Comparison of ENCODE assay signal across 9 mouse cellular contexts in the genomic region with DNA sequence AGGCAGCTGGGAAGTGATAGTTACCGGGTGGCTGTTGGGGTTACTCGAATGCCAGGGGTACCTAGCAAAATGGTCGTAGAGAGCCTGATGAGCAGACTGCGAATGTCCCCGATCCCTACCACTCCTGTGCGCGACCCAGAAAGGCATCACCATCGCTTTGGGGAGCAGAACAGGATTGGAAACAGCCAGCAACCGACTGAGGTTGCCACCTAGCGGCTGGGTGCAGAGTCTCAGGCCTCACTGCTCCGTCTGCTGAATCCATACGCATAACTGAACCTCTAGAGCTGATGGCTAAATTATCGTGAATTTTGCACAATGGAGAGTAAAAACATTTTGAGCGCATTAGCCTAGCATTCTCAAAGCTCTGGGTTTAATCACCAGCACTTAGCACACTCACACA. TPM values are rescaled to one million over a fixed set of nuclear protein-coding genes. Genes with fewer than 3 reads are reported as not detected.
DNase-seq lines count a peak whose midpoint lies in the region; ATAC-seq and TF ChIP-seq lines count a peak whose summit lies in the region.
"Had no signal": no experiment of that assay in that cellular context is flagged by ENCODE, and none has a peak within 500 bp of the region (broad histone marks: within the 10 kb centered on the region; RNA-seq: fewer than 3 reads in every experiment).

No protein-coding gene starts in this region.

- no peaks in the 10 kb centered on the region for H3K4me1 ChIP-seq in midbrain, embryonic 14.5 days (ENCODE audit: control insufficient read depth, insufficient read depth, low read length)
- no peaks in the 10 kb centered on the region for H3K4me1 ChIP-seq in midbrain, embryonic 16.5 days (ENCODE audit: control insufficient read depth, insufficient read depth, low read length)
- H3K4me1 ChIP-seq in embryonic fibroblast, embryonic 13.5 days (ENCODE audit: control insufficient read depth, insufficient read depth, low read length): peaks cover 6% of the 10 kb centered on the region
- H3K4me1 ChIP-seq in olfactory bulb, adult 2 months (ENCODE audit: control insufficient read depth, insufficient read depth, low read length): no peaks in the 10 kb centered on the region
- H3K4me1 ChIP-seq in hindbrain, embryonic 12.5 days: no peaks in the 10 kb centered on the region

- no peak for TF ChIP-seq POLR2A in embryonic fibroblast, embryonic 13.5 days (IDR thresholded peaks at IDR 0.05; ENCODE audit: low read depth, low read length)
- no peak for TF ChIP-seq POLR2A in olfactory bulb, adult 2 months (IDR thresholded peaks at IDR 0.05; ENCODE audit: insufficient read depth, low read depth, low read length)

- H3K9ac ChIP-seq in midbrain, embryonic 14.5 days (replicated peaks; ENCODE audit: low read length): no peak overlapping the region
- H3K9ac ChIP-seq in midbrain, embryonic 16.5 days (ENCODE audit: low read depth, low read length): no peak overlapping the region
- no peak overlapping the region for H3K9ac ChIP-seq in hindbrain, embryonic 12.5 days

- TF ChIP-seq CTCF in embryonic fibroblast, embryonic 13.5 days (IDR thresholded peaks at IDR 0.05; ENCODE audit: borderline replicate concordance, insufficient read depth, low read length): peak; percentile 39; the same call in 1 of the 2 replicates
- TF ChIP-seq CTCF in olfactory bulb, adult 2 months (IDR thresholded peaks at IDR 0.05; ENCODE audit: insufficient read depth, low read depth, low read length): peak; percentile 62; the same call in 1 of the 2 replicates

- WGBS in midbrain, embryonic 14.5 days: 29% methylated on average over 14 of the region's 14 CpGs
- 23% methylated on average over 14 of the region's 14 CpGs for WGBS in midbrain, embryonic 16.5 days
- 25% methylated on average over 14 of the region's 14 CpGs for WGBS in olfactory bulb, adult 2 months
- WGBS in hindbrain, embryonic 12.5 days: 29% methylated on average over 14 of the region's 14 CpGs

- no peaks in the 10 kb centered on the region for H3K36me3 ChIP-seq in midbrain, embryonic 14.5 days (ENCODE audit: control insufficient read depth, insufficient read depth, low read length)
- no peaks in the 10 kb centered on the region for H3K36me3 ChIP-seq in midbrain, embryonic 16.5 days (ENCODE audit: control insufficient read depth, insufficient read depth, low read length)
- no peaks in the 10 kb centered on the region for H3K36me3 ChIP-seq in hindbrain, embryonic 12.5 days

- H3K9me3 ChIP-seq in midbrain, embryonic 14.5 days (ENCODE audit: control insufficient read depth, low read length): no peaks in the 10 kb centered on the region
- no peaks in the 10 kb centered on the region for H3K9me3 ChIP-seq in midbrain, embryonic 16.5 days (replicated peaks; ENCODE audit: control insufficient read depth, low read length, poor library complexity, severe bottlenecking)
- H3K9me3 ChIP-seq in hindbrain, embryonic 12.5 days (replicated peaks): no peaks in the 10 kb centered on the region

- H3K4me3 ChIP-seq in midbrain, embryonic 14.5 days (replicated peaks; ENCODE audit: low read depth, low read length): no peak overlapping the region
- H3K4me3 ChIP-seq in midbrain, embryonic 16.5 days (ENCODE audit: low read depth, low read length): no peak overlapping the region
- H3K4me3 ChIP-seq in embryonic fibroblast, embryonic 13.5 days (ENCODE audit: insufficient read depth, low read length): no peak overlapping the region
- H3K4me3 ChIP-seq in olfactory bulb, adult 2 months (ENCODE audit: insufficient read depth, low read depth, low read length): no peak overlapping the region
- H3K4me3 ChIP-seq in hindbrain, embryonic 12.5 days: no peak overlapping the region

- no peak for ATAC-seq in cerebellum, adult (ENCODE audit: insufficient number of reproducible peaks, low FRiP score, low TSS enrichment)
- no peak for ATAC-seq in midbrain, embryonic 14.5 days (ENCODE audit: low FRiP score, low TSS enrichment)
- no peak for ATAC-seq in midbrain, embryonic 16.5 days
- ATAC-seq in hindbrain, embryonic 12.5 days (ENCODE audit: low FRiP score): no peak

- peak; percentile 41 to 43 for DNase-seq in cerebellum, postnatal 10 days
- peak; percentile 16 for DNase-seq in midbrain, embryonic 14.5 days
- DNase-seq in layer of hippocampus, postnatal 10 days (ENCODE audit: low spot score in 2 of 2): no peak

- no peak overlapping the region for H3K27ac ChIP-seq in midbrain, embryonic 14.5 days (replicated peaks; ENCODE audit: low read depth, low read length)
- H3K27ac ChIP-seq in midbrain, embryonic 16.5 days (ENCODE audit: low read length): no peak overlapping the region
- no peak overlapping the region for H3K27ac ChIP-seq in embryonic fibroblast, embryonic 13.5 days (ENCODE audit: insufficient read depth, low read length)
- H3K27ac ChIP-seq in olfactory bulb, adult 2 months (ENCODE audit: insufficient read depth, low read depth, low read length): no peak overlapping the region
- H3K27ac ChIP-seq in hindbrain, embryonic 12.5 days: no peak overlapping the region

- H3K27me3 ChIP-seq in midbrain, embryonic 14.5 days (ENCODE audit: control insufficient read depth, insufficient read depth, low read length): no peaks in the 10 kb centered on the region
- no peaks in the 10 kb centered on the region for H3K27me3 ChIP-seq in midbrain, embryonic 16.5 days (ENCODE audit: control insufficient read depth, insufficient read depth, low read depth, low read length)
- no peaks in the 10 kb centered on the region for H3K27me3 ChIP-seq in hindbrain, embryonic 12.5 days

- H3K4me2 ChIP-seq in midbrain, embryonic 14.5 days (ENCODE audit: low read length): no peak overlapping the region
- no peak overlapping the region for H3K4me2 ChIP-seq in midbrain, embryonic 16.5 days (ENCODE audit: low read length)
- no peak overlapping the region for H3K4me2 ChIP-seq in hindbrain, embryonic 12.5 days (replicated peaks)

RNA-seq across cellular contexts. Expression of a gene that starts 17.8 kb away (rescaled TPM):
- not detected in 2 replicates for polyA plus RNA-seq in midbrain, embryonic 14.5 days (2014; fragmentation: Nextera tagmentation; extraction: Ambion mirVana)
- not detected in 2 replicates for polyA plus RNA-seq in midbrain, embryonic 16.5 days (2015; fragmentation: Nextera tagmentation; extraction: Ambion mirVana)
- polyA plus RNA-seq in embryonic fibroblast, embryonic 13.5 days (2011; ENCODE audit: insufficient read length, low read depth, missing spikeins): 0.62 TPM in 1 of 2 replicates, not detected in the other
- polyA plus RNA-seq in olfactory bulb, adult 2 months (2012; ENCODE audit: insufficient read depth, insufficient read length, low replicate concordance, missing spikeins): not detected in 2 replicates
- total RNA-seq in layer of hippocampus, postnatal 10 days (2021): not detected
- polyA plus RNA-seq in hindbrain, embryonic 12.5 days (2016; fragmentation: Nextera tagmentation; extraction: Ambion mirVana): 0.48 TPM in 1 of 2 replicates, not detected in the other
- polyA plus RNA-seq: heart, embryonic 14.5 days had no signal

RNA-seq across cellular contexts. Expression of a gene that starts 22.2 kb away (rescaled TPM):
- 0.17 TPM in 1 of 2 replicates, not detected in the other for polyA plus RNA-seq in midbrain, embryonic 14.5 days (2014; fragmentation: Nextera tagmentation; extraction: Ambion mirVana)
- polyA plus RNA-seq in midbrain, embryonic 16.5 days (2015; fragmentation: Nextera tagmentation; extraction: Ambion mirVana): 0.19 and 0.27 TPM in 2 replicates
- polyA plus RNA-seq in embryonic fibroblast, embryonic 13.5 days (2011; ENCODE audit: insufficient read length, low read depth, missing spikeins): 0.42 TPM in 1 of 2 replicates, not detected in the other
- not detected in 2 replicates for polyA plus RNA-seq in olfactory bulb, adult 2 months (2012; ENCODE audit: insufficient read depth, insufficient read length, low replicate concordance, missing spikeins)
- total RNA-seq in layer of hippocampus, postnatal 10 days (2021): not detected
- polyA plus RNA-seq in hindbrain, embryonic 12.5 days (2016; fragmentation: Nextera tagmentation; extraction: Ambion mirVana): 0.31 and 0.34 TPM in 2 replicates
- polyA plus RNA-seq: heart, embryonic 14.5 days had no signal

RNA-seq across cellular contexts. Expression of a gene that starts 35.4 kb away (rescaled TPM):
- polyA plus RNA-seq in midbrain, embryonic 14.5 days (2014; fragmentation: Nextera tagmentation; extraction: Ambion mirVana): not detected in 2 replicates
- 0.24 TPM in 1 of 2 replicates, not detected in the other for polyA plus RNA-seq in midbrain, embryonic 16.5 days (2015; fragmentation: Nextera tagmentation; extraction: Ambion mirVana)
- not detected in 2 replicates for polyA plus RNA-seq in embryonic fibroblast, embryonic 13.5 days (2011; ENCODE audit: insufficient read length, low read depth, missing spikeins)
- polyA plus RNA-seq in olfactory bulb, adult 2 months (2012; ENCODE audit: insufficient read depth, insufficient read length, low replicate concordance, missing spikeins): not detected in 2 replicates
- total RNA-seq in layer of hippocampus, postnatal 10 days (2021): under 1 TPM in 1 of 2 experiments, not detected in 1; 0.45 TPM
- polyA plus RNA-seq in hindbrain, embryonic 12.5 days (2016; fragmentation: Nextera tagmentation; extraction: Ambion mirVana): not detected in 2 replicates

RNA-seq across cellular contexts. Expression of a gene that starts 57.6 kb away (rescaled TPM):
- polyA plus RNA-seq in midbrain, embryonic 14.5 days (2014; fragmentation: Nextera tagmentation; extraction: Ambion mirVana): 73.1 and 75.9 TPM in 2 replicates
- polyA plus RNA-seq in midbrain, embryonic 16.5 days (2015; fragmentation: Nextera tagmentation; extraction: Ambion mirVana): 72.7 and 75.2 TPM in 2 replicates
- 80.8 and 83.2 TPM in 2 replicates for polyA plus RNA-seq in embryonic fibroblast, embryonic 13.5 days (2011; ENCODE audit: insufficient read length, low read depth, missing spikeins)
- not detected in 2 replicates for polyA plus RNA-seq in olfactory bulb, adult 2 months (2012; ENCODE audit: insufficient read depth, insufficient read length, low replicate concordance, missing spikeins)
- total RNA-seq in layer of hippocampus, postnatal 10 days (2021): 10 to 100 TPM; 71.8 to 72.0 TPM
- polyA plus RNA-seq in hindbrain, embryonic 12.5 days (2016; fragmentation: Nextera tagmentation; extraction: Ambion mirVana): 94.2 and 97.0 TPM in 2 replicates

Comparison
In these comparisons a context has a peak if more than half of its experiments do, and no peak if none do; other contexts are left out.
1. DNase-seq: peak in cerebellum, postnatal 10 days (2 of 2) and midbrain, embryonic 14.5 days (single experiment); none in layer of hippocampus, postnatal 10 days (0 of 2).